Mouse (Mus musculus) gastrocnemius, postnatal 14 days (tissue): Measurements from ENCODE around the gene F11. TPM values are rescaled to one million over a fixed set of nuclear protein-coding genes. Genes with fewer than 3 reads are reported as not detected.

Experiments
- DNase-seq: peaks from one replicate; pipeline ENCODE4 v3.0.0; 2021; ENCODE audit warnings: mixed read lengths
- intact Hi-C: fragments of 180-260 bp; cut with DNase I; formaldehyde crosslinking; loops from one replicate; pipeline ENCODE4 v1.15.1; 2025; ENCODE audit warnings: low total_unique reads
- long read RNA-seq, 2 experiments: library from polyadenylated mRNA; stranded (forward); transcript quantifications; one replicate each; pipeline ENCODE4 v2.0.0; 2021
- total RNA-seq, 2 experiments: library from RNA; stranded (reverse); gene quantifications; 2 replicates each; pipeline ENCODE4 v1.2.3; 2021

The F11 gene
- total RNA-seq, result not detected
- long read RNA-seq, experiment 1, result 0 reads
- long read RNA-seq, experiment 2, result 0 reads

DNA sequence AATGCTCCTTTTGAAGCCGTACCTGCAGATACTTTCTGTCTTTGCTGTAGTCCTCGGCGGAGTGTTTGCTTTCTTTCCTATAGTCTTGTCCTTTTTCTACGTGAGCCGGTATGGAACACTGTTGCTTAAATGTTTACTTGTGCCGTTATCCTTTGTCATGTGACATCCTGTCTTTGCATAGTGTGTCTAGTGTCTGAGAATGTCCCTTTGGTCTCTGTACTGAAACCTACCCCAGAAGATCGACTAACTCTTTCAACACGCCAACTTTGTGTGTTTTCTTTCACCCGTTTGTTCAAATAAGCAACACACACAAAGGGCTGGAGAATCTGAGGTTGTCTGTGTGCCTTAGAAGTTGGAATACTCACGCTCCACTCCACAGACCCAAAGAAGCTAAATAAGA, at the start of gene F11:
Gene F11, minus strand, starts transcription at position 112 of the 400 bp plus-strand sequence.
- no peak for DNase-seq
- intact Hi-C loops, result no loop called here

DNA sequence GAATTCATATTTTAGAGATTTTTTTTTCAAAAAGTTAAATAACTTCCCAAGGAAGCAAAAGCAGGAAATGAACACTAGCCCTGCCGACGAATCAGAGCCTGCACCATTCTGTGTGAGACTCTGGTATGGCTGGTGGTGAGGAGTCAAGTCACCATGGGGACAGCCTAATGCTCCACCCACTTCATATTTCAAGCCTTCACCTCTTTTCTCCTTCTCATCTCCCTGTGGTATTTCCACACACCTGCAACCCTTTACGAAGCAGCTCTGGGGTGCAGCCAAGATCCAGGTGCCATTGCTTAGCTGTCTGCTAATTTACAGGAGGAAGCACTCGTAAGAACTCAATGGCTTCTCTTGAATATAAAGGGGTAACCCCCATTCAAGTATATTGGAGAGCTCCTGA, 49.1 kb upstream of the F11 start:
- DNase-seq, result no peak

DNA sequence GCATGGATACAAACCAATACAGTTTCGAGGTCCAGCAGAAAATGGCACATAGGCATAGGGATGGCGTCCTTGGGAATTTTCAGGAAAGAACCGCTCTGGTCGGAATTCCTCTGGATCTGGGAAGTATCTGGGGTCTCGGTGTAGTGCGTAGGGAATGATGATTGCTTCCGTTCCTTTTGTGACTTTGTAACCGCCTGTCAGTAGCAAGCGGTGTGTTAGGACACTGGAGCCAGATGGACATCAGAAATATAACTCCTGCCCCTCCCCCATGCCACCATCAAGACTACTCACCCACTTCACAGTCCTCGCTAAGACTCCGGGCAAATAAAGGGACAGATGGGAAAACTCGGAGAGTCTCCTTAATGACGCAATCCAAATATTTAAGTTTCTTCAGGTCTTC, 46.5 kb upstream of the F11 start, which contains the start of gene Gm45753:
Gene Gm45753, minus strand, starts transcription at position 101 of the 400 bp plus-strand sequence.
- no peak for DNase-seq
- intact Hi-C loops, result no loop called here

More for the DNA sequence above, 49.1 kb upstream of the F11 start:
- intact Hi-C loops, result no loop called here

DNA sequence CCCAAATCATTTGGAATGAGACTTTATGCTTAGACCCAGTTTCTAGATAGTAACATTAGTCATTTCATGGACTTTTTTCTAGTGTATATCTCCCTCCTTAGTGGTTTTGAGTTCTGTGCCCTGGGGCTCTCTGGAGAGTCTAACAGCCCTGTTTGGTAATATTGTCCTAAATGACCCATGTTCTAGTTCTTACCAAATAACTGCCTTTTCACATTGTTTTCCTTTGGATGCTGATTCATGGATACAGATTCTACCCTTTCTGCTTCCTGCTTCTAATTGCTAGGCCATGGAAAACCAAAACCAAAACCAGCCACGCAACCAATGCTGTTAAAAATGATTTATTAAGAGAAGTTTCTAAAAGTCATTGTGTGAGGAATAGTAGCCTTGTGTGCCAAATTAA, 43.6 kb upstream of the F11 start:
- intact Hi-C loops, result no loop called here
- DNase-seq, result no peak

GRCm38 (mm10) chr8:45304354-45304753, 42.5 kb upstream of the F11 start:
- intact Hi-C loops, result no loop called here

DNA sequence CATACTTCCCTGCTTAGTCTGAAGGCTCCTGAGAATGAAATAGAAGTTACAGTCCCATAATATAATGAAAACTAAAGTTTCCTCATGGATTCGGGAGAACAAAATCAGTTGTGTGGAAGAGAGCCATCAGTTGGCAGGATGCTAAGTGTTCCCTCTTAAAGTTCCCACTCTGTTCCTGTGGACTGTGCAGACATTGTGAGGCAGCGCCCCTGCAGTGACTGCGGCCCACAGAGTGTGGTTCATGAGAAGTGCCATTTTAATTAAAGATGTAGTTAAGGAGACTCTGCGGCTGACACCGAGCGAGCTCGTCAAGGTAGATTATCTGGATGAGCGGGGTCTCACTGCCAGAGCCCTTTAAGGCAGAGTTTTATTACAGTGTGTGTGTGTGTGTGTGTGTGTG, 40.6 kb upstream of the F11 start:
- no peak for DNase-seq
- intact Hi-C loops, result no loop called here

More at GRCm38 (mm10) chr8:45304354-45304753, 42.5 kb upstream of the F11 start:
- DNase-seq, result no peak

GRCm38 (mm10) chr8:45295276-45295675, 33.4 kb upstream of the F11 start:
- intact Hi-C loops, result no loop called here
- DNase-seq, result no peak

DNA sequence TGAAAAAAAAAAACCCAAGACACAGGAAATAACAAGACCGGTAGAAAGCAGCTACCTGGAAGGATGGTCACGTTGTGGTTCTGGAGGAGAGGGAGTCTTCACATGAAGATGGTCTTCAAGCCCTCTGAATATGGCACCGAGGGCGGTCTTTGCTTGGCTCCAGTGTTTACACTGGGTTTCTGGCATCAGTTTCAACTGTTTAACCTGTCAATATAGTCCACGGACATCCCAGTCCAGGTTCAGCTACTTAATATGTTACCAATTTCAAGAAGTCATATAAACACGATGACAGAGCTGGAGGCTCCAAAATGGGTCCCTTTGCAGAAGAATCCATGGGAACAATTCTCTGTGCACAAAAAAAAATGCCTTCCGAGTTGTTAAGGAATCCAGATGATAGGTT, 32.9 kb upstream of the F11 start, which contains the start of gene Klkb1:
Gene Klkb1, minus strand, starts transcription at position 173 of the 400 bp plus-strand sequence.
- DNase-seq, result no peak
- intact Hi-C loops, result no loop called here

DNA sequence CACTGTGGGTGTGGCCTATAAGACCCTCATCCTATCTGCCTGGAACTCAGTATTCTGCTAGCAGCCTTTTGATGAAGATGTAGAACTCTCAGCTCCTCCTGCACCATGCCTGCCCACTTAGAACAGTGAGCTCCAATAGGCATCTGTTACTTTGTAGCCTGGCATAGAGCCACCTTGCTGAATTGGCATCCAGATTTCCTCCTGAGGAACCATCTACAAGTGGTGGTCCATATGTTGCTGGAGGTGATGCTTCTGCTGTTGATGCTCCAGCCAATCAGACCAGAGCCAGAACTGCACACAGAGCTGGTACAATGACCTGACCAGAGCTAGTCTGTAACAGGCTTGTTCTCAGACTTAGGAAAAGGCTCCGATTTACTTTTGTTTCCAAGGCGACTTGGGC, 30.0 kb upstream of the F11 start:
- intact Hi-C loops, result no loop called here
- no peak for DNase-seq

- DNase-seq, result no peak
- intact Hi-C loops, result no loop called here
Observed at GRCm38 (mm10) chr8:45281630-45282029, 19.8 kb upstream of the F11 start.

DNA sequence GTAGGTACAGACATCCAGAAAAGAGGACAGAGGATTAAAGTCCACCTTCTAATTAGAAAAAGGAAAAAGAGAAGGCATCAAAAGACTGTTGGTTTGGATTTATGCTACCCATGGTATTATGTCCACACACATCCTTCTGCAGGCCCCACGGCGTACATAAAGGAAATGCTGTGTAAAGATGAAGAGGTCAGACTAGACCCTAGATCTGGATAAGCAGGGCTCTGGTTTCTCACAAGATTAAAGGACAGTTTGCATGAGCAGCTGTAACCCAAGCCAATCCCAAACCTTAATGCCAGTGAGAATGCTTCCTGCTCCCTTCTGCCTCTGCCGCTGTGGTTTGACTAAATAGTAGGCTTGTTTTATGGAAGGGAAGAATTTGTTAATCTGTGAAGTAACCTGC, 15.6 kb upstream of the F11 start:
- DNase-seq, result no peak

GRCm38 (mm10) chr8:45274317-45274716, 12.5 kb upstream of the F11 start:
- DNase-seq, result no peak
- intact Hi-C loops, result no loop called here

More for the DNA sequence above, 15.6 kb upstream of the F11 start:
- intact Hi-C loops, result no loop called here

- no peak for DNase-seq
- intact Hi-C loops, result no loop called here
Observed at GRCm38 (mm10) chr8:45269056-45269455, 7.2 kb upstream of the F11 start.

GRCm38 (mm10) chr8:45268485-45268884, 6.7 kb upstream of the F11 start:
- intact Hi-C loops, result no loop called here
- DNase-seq, result no peak

- no peak for DNase-seq
- intact Hi-C loops, result no loop called here
Observed at GRCm38 (mm10) chr8:45267611-45268391, 6.0 kb upstream of the F11 start.

- intact Hi-C loops, result no loop called here
- DNase-seq, result no peak
Observed at GRCm38 (mm10) chr8:45266993-45267392, 5.2 kb upstream of the F11 start.

DNA sequence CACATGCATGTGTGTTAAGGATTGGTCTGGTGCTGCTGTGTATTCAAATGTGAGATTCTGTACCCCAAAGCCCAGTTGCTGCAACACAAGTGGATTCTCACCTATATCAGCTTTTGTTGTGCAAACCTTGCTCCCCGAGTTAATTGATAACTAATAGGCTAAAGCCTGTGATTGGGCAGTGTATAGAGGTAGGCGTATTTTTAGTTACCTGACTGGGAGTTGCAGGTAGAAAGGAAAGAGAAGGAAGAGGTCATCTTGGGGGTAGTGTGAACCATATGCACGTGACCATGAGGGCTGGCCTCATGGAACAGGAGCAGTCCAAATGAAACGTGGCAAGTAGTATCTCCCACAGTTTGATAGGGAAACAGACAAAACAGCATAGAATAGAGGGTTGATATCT, 3.1 kb upstream of the F11 start:
- DNase-seq, result no peak
- intact Hi-C loops, result no loop called here

DNA sequence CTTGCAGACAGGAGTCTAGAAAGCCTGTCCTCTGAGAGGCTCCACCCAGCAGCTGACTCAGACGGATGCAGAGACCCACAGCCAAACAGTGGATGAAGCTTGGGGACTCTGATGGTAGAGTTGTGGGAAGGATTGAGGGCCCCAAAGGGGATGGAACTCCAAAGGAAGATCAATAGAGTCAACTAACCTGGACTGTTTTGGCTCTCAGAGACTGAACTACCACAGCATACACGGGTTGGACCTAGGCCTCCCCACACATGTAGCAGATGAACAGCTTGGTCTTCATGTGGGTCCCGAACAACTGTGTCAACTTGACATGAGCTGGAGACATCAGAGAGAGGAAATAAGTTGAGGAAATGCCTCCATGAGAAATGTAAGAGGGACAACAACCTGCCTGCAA, 1.0 kb upstream of the F11 start:
- intact Hi-C loops, result no loop called here
- DNase-seq, result no peak

GRCm38 (mm10) chr8:45258421-45258820, 3.4 kb downstream of the F11 start:
- DNase-seq, result no peak
- intact Hi-C loops, result no loop called here

GRCm38 (mm10) chr8:45255040-45255439, 6.8 kb downstream of the F11 start:
- intact Hi-C loops, result no loop called here
- no peak for DNase-seq

- intact Hi-C loops, result no loop called here
- no peak for DNase-seq
Observed at GRCm38 (mm10) chr8:45254194-45254842, 7.5 kb downstream of the F11 start.
